Mouse (Mus musculus): ENCODE results near the gene Pmepa1.

Pmepa1 gene

DNA sequence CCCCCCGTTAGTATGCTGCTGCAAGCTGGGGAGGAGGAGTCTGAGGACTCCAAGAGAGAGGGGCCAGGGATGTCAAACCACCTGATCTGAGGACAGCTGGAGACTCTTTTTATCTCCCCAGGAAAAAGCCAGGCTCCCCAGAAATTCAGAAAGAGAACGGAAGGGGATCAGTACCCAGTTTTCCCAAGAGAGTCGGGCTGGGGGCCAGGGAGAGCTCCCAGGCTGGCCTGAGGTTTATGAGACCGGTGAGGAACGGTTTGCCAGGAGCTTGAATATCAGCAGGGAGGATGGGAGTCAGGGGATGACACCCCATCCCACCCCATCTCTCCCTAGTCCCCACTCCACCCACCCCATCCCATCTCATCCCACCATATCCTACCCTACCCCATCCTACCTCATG, 94.8 kb downstream of the Pmepa1 start:
- peaks cover 15% of the 10 kb centered on the region for H3K4me1 ChIP-seq (replicated peaks; ENCODE audit: low read depth, low read length)
- H3K36me3 ChIP-seq (ENCODE audit: insufficient read depth, low read length) = no peaks in the 10 kb centered on the region
- H3K27me3 ChIP-seq (ENCODE audit: insufficient read depth, low read length) = peaks cover 49% of the 10 kb centered on the region
- TF ChIP-seq CTCF (conservative IDR thresholded peaks at IDR 0.05; ENCODE audit: low read length) (no peak), POU5F1 (IDR thresholded peaks at IDR 0.05; ENCODE audit: borderline replicate concordance, low read length) (no peak), NANOG (IDR thresholded peaks at IDR 0.05; ENCODE audit: borderline replicate concordance, low read length) (no peak)
- no peak overlapping the region for H3K4me3 ChIP-seq (replicated peaks; ENCODE audit: low read length)
- H3K9me3 ChIP-seq (ENCODE audit: low read length) = no peaks in the 10 kb centered on the region

DNA sequence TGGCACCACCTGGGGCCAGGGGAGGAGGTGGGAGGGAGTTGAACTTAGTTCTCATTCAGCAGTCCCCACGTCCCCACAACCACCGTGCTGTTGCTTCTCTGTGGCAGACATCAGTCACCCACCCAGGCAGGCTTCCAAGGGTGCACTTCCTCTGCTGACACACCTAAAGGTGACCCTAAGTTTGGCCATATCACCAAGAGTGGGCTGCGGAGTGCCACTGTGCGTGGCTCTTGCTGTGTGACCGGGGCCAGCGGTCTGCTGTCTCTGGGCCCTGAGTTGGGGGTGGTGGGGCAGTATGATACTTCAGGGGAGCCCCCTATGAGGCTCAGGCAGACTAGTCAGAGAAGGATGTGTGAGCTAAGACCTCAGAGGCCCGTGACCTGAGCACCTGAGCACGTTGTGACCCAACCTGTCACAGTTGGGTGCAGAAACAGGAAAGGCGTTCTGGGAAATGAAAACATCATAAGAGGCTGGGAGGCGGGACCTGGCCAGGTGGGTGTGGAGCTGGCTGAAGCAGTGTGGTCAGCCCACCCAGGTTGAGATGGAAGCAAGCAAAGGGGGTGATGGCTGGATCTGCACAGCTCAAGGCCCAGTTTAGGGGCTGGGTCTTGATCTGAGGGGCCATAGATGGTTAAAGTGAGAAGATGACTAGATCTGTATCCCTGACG, 95.5 kb downstream of the Pmepa1 start:
- peaks cover 47% of the 10 kb centered on the region for H3K27me3 ChIP-seq (ENCODE audit: insufficient read depth, low read length)
- peaks cover 11% of the 10 kb centered on the region for H3K4me1 ChIP-seq (replicated peaks; ENCODE audit: low read depth, low read length)
- H3K9me3 ChIP-seq (ENCODE audit: low read length) = peaks cover 2% of the 10 kb centered on the region
- TF ChIP-seq POU5F1 (IDR thresholded peaks at IDR 0.05; ENCODE audit: borderline replicate concordance, low read length) (no peak), CTCF (conservative IDR thresholded peaks at IDR 0.05; ENCODE audit: low read length) (no peak), NANOG (IDR thresholded peaks at IDR 0.05; ENCODE audit: borderline replicate concordance, low read length) (no peak)
- H3K36me3 ChIP-seq (ENCODE audit: insufficient read depth, low read length) = no peaks in the 10 kb centered on the region
- no peak overlapping the region for H3K4me3 ChIP-seq (replicated peaks; ENCODE audit: low read length)

DNA sequence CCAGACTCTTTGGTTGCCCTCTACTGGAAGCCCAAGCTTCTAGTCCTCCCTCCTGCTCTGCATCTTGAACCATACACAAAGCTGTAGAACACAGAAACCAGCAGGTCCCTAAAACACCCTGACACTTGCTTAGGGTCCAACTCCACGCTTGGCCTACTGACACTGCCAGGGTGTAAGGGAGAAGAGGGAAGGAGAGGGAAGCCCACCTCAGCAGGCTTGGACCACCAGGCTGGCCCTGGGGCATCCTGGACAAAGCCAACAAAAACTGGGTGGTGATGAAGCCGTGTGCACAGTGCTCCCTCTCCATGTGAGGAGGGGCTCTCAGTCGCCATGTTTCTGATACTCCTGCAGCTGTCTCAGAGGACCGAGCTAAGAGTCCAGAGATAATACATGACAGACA, 96.3 kb downstream of the Pmepa1 start:
- TF ChIP-seq NANOG (IDR thresholded peaks at IDR 0.05; ENCODE audit: borderline replicate concordance, low read length) (no peak), CTCF (conservative IDR thresholded peaks at IDR 0.05; ENCODE audit: low read length) (no peak), POU5F1 (IDR thresholded peaks at IDR 0.05; ENCODE audit: borderline replicate concordance, low read length) (no peak)
- Histone ChIP-seq H3K9me3 (ENCODE audit: low read length) (peaks cover 5% of the 10 kb centered on the region), H3K4me1 (replicated peaks; ENCODE audit: low read depth, low read length) (peaks cover 11% of the 10 kb centered on the region), H3K4me3 (replicated peaks; ENCODE audit: low read length) (no peak overlapping the region), H3K27me3 (ENCODE audit: insufficient read depth, low read length) (peaks cover 39% of the 10 kb centered on the region), H3K36me3 (ENCODE audit: insufficient read depth, low read length) (no peaks in the 10 kb centered on the region)

DNA sequence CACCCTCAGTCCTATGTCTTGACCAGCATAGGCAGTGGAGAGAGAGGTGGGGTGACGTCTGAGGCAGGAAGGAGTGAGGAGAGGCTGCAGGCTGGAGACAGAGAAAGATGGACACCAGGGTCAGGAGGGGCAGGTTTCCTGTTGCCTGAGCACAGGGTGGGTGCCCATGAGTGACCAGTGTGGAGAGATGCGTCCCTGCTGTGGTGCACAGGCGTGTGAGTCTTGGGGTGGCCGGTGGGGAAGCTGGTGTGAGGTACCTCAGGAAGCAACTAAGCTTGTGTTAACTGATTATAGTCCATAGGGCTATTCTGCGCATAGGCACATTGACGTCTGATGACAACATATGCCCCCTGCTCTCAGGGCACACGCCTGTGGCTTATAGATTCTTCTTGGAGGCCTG, 97.3 kb downstream of the Pmepa1 start:
- Histone ChIP-seq H3K9me3 (ENCODE audit: low read length) (peaks cover 5% of the 10 kb centered on the region), H3K27me3 (ENCODE audit: insufficient read depth, low read length) (peaks cover 31% of the 10 kb centered on the region), H3K4me1 (replicated peaks; ENCODE audit: low read depth, low read length) (peaks cover 18% of the 10 kb centered on the region), H3K36me3 (ENCODE audit: insufficient read depth, low read length) (no peaks in the 10 kb centered on the region), H3K4me3 (replicated peaks; ENCODE audit: low read length) (no peak overlapping the region)
- TF ChIP-seq NANOG (IDR thresholded peaks at IDR 0.05; ENCODE audit: borderline replicate concordance, low read length) = no peak
- no peak for TF ChIP-seq CTCF (conservative IDR thresholded peaks at IDR 0.05; ENCODE audit: low read length)
- TF ChIP-seq POU5F1 (IDR thresholded peaks at IDR 0.05; ENCODE audit: borderline replicate concordance, low read length) = no peak

DNA sequence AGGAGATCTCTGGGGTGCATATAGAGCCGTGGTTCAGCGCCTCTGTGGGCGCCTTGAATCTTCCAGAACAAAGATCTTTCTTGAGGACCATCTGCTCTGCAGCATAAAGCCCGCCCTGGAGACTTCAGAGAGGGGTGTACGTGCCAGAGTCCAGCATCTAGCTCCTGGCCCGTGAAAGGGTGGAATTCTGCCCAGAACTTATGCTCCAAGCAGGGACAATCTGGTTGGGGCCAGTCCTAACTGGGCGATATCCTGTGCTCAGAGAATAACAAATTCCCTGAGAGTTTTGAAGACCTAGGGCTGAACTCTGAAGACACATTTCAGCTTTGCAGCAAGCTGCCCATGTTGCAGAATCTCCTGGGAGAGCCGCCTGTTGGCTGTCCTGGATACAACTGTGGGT, 98.4 kb downstream of the Pmepa1 start:
- Histone ChIP-seq H3K4me1 (replicated peaks; ENCODE audit: low read depth, low read length) (peaks cover 25% of the 10 kb centered on the region), H3K4me3 (replicated peaks; ENCODE audit: low read length) (no peak overlapping the region), H3K9me3 (ENCODE audit: low read length) (peaks cover 5% of the 10 kb centered on the region), H3K36me3 (ENCODE audit: insufficient read depth, low read length) (no peaks in the 10 kb centered on the region), H3K27me3 (ENCODE audit: insufficient read depth, low read length) (peaks cover 33% of the 10 kb centered on the region)
- TF ChIP-seq NANOG (IDR thresholded peaks at IDR 0.05; ENCODE audit: borderline replicate concordance, low read length) = no peak
- TF ChIP-seq POU5F1 (IDR thresholded peaks at IDR 0.05; ENCODE audit: borderline replicate concordance, low read length) = no peak

DNA sequence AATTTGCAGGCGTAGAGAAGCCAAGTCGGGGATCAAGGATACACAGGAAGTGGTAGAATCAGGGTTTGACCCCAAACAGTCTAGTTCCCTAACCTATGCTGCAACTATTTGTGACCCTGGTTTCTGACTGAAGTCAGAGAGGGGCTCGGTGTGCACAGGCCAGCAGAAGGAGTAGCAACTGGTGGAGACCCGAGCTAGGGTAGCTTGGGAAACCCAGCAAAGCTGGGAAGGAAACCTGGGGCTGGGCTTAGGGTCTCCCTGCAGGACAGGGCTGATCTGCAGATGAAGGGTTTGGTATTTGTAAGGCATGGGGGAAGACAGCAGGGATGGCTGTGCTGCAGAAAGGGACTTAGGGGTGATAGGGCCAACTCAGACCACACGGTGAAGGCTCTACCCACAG, 98.9 kb downstream of the Pmepa1 start:
- peaks cover 33% of the 10 kb centered on the region for H3K27me3 ChIP-seq (ENCODE audit: insufficient read depth, low read length)
- H3K36me3 ChIP-seq (ENCODE audit: insufficient read depth, low read length) = no peaks in the 10 kb centered on the region
- no peak overlapping the region for H3K4me3 ChIP-seq (replicated peaks; ENCODE audit: low read length)
- peaks cover 25% of the 10 kb centered on the region for H3K4me1 ChIP-seq (replicated peaks; ENCODE audit: low read depth, low read length)
- peaks cover 6% of the 10 kb centered on the region for H3K9me3 ChIP-seq (ENCODE audit: low read length)
- TF ChIP-seq POU5F1 (IDR thresholded peaks at IDR 0.05; ENCODE audit: borderline replicate concordance, low read length) = no peak

DNA sequence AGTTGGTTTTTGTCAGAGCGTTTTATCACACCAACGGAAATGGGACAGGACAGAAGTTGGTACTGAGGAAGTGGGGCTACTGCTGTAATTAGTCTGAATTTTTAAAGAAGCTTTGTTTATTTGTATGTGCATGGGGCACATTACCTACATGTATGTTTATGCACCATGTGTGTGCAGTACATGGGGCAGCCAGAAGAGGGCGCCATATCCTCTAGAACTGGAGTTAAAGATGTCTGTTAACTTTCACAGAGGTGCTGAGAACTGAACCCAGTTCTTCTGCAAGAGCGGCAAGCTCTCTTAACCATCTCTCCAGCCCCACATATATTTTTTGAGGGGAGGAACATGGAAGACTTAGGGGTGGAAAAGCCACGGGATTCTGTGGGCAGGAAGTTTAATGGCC, 100.6 kb downstream of the Pmepa1 start:
- peaks cover 11% of the 10 kb centered on the region for H3K9me3 ChIP-seq (ENCODE audit: low read length)
- no peak overlapping the region for H3K4me3 ChIP-seq (replicated peaks; ENCODE audit: low read length)
- no peaks in the 10 kb centered on the region for H3K36me3 ChIP-seq (ENCODE audit: insufficient read depth, low read length)
- peaks cover 40% of the 10 kb centered on the region for H3K27me3 ChIP-seq (ENCODE audit: insufficient read depth, low read length)
- TF ChIP-seq NANOG (IDR thresholded peaks at IDR 0.05; ENCODE audit: borderline replicate concordance, low read length) (no peak), POU5F1 (IDR thresholded peaks at IDR 0.05; ENCODE audit: borderline replicate concordance, low read length) (no peak), CTCF (conservative IDR thresholded peaks at IDR 0.05; ENCODE audit: low read length) (peak; percentile 70)
- peaks cover 31% of the 10 kb centered on the region for H3K4me1 ChIP-seq (replicated peaks; ENCODE audit: low read depth, low read length)

DNA sequence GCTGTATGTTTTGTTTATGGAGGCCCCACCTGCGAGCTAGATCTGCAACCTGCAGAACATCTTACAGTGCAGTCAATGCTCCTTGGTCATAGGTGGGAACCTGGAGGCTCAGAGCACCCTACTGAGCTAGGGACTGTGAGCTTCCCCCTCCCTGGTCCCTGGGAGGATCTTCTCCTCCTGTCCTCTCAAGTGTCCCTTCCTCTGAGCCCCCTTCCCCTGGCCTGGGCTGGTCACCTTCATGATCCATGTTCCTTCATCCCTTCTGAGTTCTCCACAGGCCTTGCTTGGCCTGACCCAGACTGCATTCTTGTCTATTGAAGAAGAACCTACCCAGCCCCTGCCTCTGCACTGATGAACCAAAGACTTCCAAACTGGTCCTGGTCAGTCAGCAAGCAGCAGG, 101.8 kb downstream of the Pmepa1 start:
- Histone ChIP-seq H3K27me3 (ENCODE audit: insufficient read depth, low read length) (peaks cover 48% of the 10 kb centered on the region), H3K4me3 (replicated peaks; ENCODE audit: low read length) (0 out of 2 replicates have a peak overlapping the region, but pooled peaks have one; percentile 7), H3K4me1 (replicated peaks; ENCODE audit: low read depth, low read length) (peaks cover 30% of the 10 kb centered on the region), H3K36me3 (ENCODE audit: insufficient read depth, low read length) (no peaks in the 10 kb centered on the region), H3K9me3 (ENCODE audit: low read length) (peaks cover 11% of the 10 kb centered on the region)
- TF ChIP-seq CTCF (conservative IDR thresholded peaks at IDR 0.05; ENCODE audit: low read length) = no peak
- TF ChIP-seq NANOG (IDR thresholded peaks at IDR 0.05; ENCODE audit: borderline replicate concordance, low read length) = no peak
- no peak for TF ChIP-seq POU5F1 (IDR thresholded peaks at IDR 0.05; ENCODE audit: borderline replicate concordance, low read length)

Measured in E14TG2a.4 (cell line).